Mouse (Mus musculus) heart, embryonic 14.5 days (tissue): ENCODE measurements around the gene Kbtbd12. TPM values are rescaled to one million over a fixed set of nuclear protein-coding genes. Genes with fewer than 3 reads are reported as not detected.

Source experiments
- ATAC-seq: fragments of 200-750 bp; cut with Nextera tagmentation; 2 replicates; pipeline ENCODE4 v1.8.0; 2017; ENCODE audit warnings: low read depth, moderate TSS enrichment; ENCODE audit not compliant: insufficient number of reproducible peaks, insufficient read depth, low FRiP score
- H3K27ac ChIP-seq, 2 experiments: fragments of 200-500 bp in 1 of 2; fragments of 300-500 bp in 1 of 2; sonication (generic) in 1 of 2; replicated peaks in 1 of 2; 2 replicates each; pipeline ENCODE4 v1.5.1; 2012 to 2014; ENCODE audit warnings: low read depth in 2 of 2, low read length in 2 of 2, control low read depth in 1 of 2, mild to moderate bottlenecking in 1 of 2, mixed read lengths in 1 of 2; ENCODE audit not compliant: control insufficient read depth in 1 of 2, insufficient read depth in 1 of 2
- H3K27me3 ChIP-seq: fragments of 300-500 bp; sonication (generic); 2 replicates; pipeline ENCODE4 v1.6.1; 2014; ENCODE audit warnings: mild to moderate bottlenecking, low read length, control low read depth; ENCODE audit not compliant: control insufficient read depth, insufficient read depth
- H3K36me3 ChIP-seq: fragments of 300-500 bp; sonication (generic); 2 replicates; pipeline ENCODE4 v1.6.1; 2014; ENCODE audit warnings: mild to moderate bottlenecking, control low read depth, low read length, mixed read lengths; ENCODE audit not compliant: control insufficient read depth, insufficient read depth
- H3K4me1 ChIP-seq, 2 experiments: fragments of 200-500 bp in 1 of 2; fragments of 300-500 bp in 1 of 2; sonication (generic) in 1 of 2; 2 replicates each; pipeline ENCODE4 v1.6.1; 2012 to 2014; ENCODE audit warnings: low read length in 2 of 2, control low read depth in 1 of 2, mixed read lengths in 1 of 2; ENCODE audit not compliant: control insufficient read depth in 2 of 2, insufficient read depth in 2 of 2
- H3K4me2 ChIP-seq: fragments of 300-500 bp; sonication (generic); 2 replicates; pipeline ENCODE4 v1.6.1; 2014; ENCODE audit warnings: mild to moderate bottlenecking, low read length
- H3K4me3 ChIP-seq, 2 experiments: fragments of 200-500 bp in 1 of 2; fragments of 300-500 bp in 1 of 2; sonication (generic) in 1 of 2; 2 replicates each; pipeline ENCODE4 v1.5.1; 2012 to 2014; ENCODE audit warnings: low read length in 2 of 2, mild to moderate bottlenecking in 2 of 2, control low read depth in 1 of 2, low read depth in 1 of 2, moderate library complexity in 1 of 2; ENCODE audit not compliant: control insufficient read depth in 1 of 2, insufficient read depth in 1 of 2
- H3K9ac ChIP-seq: fragments of 300-500 bp; sonication (generic); 2 replicates; pipeline ENCODE4 v1.6.1; 2014; ENCODE audit warnings: mild to moderate bottlenecking, low read length
- H3K9me3 ChIP-seq: fragments of 300-500 bp; sonication (generic); 2 replicates; pipeline ENCODE4 v1.6.1; 2016; ENCODE audit warnings: low read length, control low read depth; ENCODE audit not compliant: control insufficient read depth
- WGBS: fragments of 180-500 bp; shearing (Covaris S2); extraction: QIAGEN DNeasy Blood & Tissue Kit; methylation state at CpG from one replicate; pipeline ENCODE4 v1.1.7; 2014; 5-methylcytosine and 5-hydroxymethylcytosine counted together
- polyA plus RNA-seq: library from polyadenylated mRNA; unstranded; fragments of >200 nt; fragmentation: Nextera tagmentation; extraction: Ambion mirVana; gene quantifications from 2 replicates; pipeline ENCODE4 v1.2.1, GENCODE M21; 2014

Gene Kbtbd12
- polyA plus RNA-seq, 1 experiment from 2014 or later = 22.8 TPM

DNA sequence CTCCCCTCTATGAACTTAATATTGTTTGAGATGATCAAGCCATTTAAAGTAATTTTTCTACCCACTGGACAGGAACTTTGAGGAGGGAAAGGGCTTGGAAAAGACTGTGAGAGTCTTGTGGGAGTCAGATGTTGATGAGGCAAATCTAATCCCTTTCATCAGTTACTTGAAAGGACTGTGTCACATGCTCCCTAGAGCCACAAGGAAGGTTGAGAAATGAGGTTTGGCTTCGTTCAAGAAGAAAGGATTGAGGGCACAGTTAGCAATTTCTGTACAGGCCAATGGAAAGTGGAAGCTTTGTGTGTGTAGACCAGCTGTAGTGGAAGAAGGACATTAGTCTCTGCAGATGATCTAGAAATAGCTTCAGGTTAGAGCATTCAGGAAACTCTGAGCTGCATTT, 1.2 kb upstream of the Kbtbd12 start:
- Histone ChIP-seq H3K4me2 (no peak overlapping the region), H3K9ac (no peak overlapping the region), H3K9me3 (peaks cover 7% of the 10 kb centered on the region), H3K4me3 (no peak overlapping the region), H3K4me1 (peaks cover 2 to 14% of the 10 kb centered on the region in 2 experiments), H3K36me3 (no peaks in the 10 kb centered on the region), H3K27me3 (no peaks in the 10 kb centered on the region), H3K27ac (no peak overlapping the region)
- ATAC-seq = no peak
- 33% methylated on average over 1 of the region's 1 CpGs for WGBS

DNA sequence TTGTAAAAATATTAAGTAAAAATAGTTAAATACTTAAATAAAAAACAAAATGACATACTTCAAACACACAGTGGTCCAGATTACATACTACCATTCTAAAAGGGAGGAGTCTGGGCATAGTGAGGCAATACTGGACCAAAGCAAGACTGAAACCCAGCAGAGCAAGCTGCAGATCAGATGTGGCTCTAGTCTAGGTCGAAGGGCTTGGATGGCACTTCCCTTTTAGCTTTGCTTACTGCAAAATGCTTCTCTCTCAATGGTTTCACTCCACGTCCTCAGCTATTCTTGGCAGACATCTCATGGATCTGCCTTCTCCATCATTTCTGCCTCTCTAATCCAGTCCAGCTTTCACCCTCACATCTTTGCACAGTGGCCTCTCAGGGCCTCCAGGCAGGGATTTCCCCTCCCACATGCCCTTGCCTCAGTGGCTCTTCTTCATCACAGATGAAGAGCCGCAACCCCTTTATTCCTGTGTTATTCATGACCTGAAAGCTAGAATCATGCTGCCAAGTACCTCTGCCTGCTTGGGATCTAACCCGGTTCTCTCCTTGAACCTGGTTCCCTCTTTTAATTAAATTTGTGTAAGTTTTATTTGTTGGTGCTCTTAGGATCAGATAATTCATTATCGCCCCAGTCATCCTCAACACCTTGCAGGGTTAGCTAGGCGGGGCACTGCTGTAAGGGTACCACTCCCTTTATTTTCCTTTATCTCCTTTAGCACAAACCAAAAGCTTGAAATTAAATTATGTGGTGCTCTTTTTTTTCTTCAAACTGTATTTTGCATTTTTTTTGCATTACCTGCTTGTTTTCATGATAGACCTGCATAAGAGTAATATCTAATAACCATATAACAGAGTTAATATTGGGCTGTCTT, 1.6 kb downstream of the Kbtbd12 start:
- 84% methylated on average over 6 of the region's 6 CpGs for WGBS
- Histone ChIP-seq H3K4me1 (peaks cover 2 to 14% of the 10 kb centered on the region in 2 experiments), H3K4me2 (no peak overlapping the region), H3K36me3 (no peaks in the 10 kb centered on the region), H3K27me3 (no peaks in the 10 kb centered on the region), H3K9ac (no peak overlapping the region), H3K4me3 (no peak overlapping the region), H3K9me3 (peaks cover 7% of the 10 kb centered on the region), H3K27ac (no peak overlapping the region)
- no peak for ATAC-seq

DNA sequence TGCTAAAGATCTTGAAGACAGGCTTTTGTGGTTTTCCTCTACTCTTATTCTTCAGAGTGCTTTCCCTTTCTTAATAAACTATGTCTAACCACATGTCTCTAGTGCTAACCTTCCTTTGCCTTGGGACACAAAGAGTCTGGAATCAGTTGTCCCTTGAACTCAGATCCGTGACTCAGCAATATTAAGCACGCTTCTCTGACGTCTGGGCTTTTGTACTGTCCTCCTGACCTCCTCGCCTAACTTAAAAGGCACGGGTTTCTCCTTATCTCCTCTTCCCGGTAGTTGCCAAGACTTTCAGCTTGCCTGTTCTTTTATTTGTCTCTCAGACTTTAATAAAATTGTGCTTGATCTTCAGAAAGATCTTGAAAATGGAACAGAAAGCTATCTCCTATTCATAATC, 6.5 kb downstream of the Kbtbd12 start:
- 38% methylated on average over 6 of the region's 6 CpGs for WGBS

DNA sequence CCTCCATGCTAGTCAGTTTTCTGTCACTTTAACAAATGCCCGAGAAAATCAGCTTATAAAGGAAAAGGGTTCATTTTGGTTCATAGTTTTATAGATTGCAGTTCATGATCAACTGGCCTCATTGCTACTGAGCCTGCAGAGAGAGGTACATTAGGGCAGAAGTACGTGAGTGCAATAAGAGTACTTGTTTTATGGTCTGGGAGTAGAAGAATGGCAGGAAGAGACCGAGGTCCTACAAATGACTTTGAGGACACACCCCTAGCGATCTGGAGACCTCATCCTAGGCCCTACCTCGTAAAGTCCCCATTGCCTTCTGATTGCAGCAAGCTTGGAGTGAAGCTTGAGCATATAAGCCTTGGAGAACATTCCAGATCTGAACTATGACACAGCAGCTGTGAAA, 7.2 kb downstream of the Kbtbd12 start:
- ATAC-seq = no peak
- H3K4me1 ChIP-seq = peaks cover 2 to 14% of the 10 kb centered on the region in 2 experiments; a peak in 3 of 4 replicates
- no peaks in the 10 kb centered on the region for H3K36me3 ChIP-seq
- no peak overlapping the region for H3K9ac ChIP-seq
- WGBS = 72% methylated on average over 5 of the region's 5 CpGs
- no peaks in the 10 kb centered on the region for H3K27me3 ChIP-seq
- H3K4me3 ChIP-seq = no peak overlapping the region
- no peak overlapping the region for H3K27ac ChIP-seq
- no peak overlapping the region for H3K4me2 ChIP-seq
- no peaks in the 10 kb centered on the region for H3K9me3 ChIP-seq

More for the DNA sequence above, 6.5 kb downstream of the Kbtbd12 start:
- no peaks in the 10 kb centered on the region for H3K9me3 ChIP-seq
- peaks cover 0 to 7% of the 10 kb centered on the region in 2 experiments; a peak in 2 of 4 replicates for H3K4me1 ChIP-seq
- no peak overlapping the region for H3K4me3 ChIP-seq
- H3K4me2 ChIP-seq = no peak overlapping the region
- no peak overlapping the region for H3K9ac ChIP-seq
- H3K27ac ChIP-seq = no peak overlapping the region
- H3K36me3 ChIP-seq = no peaks in the 10 kb centered on the region
- H3K27me3 ChIP-seq = no peaks in the 10 kb centered on the region
- no peak for ATAC-seq

DNA sequence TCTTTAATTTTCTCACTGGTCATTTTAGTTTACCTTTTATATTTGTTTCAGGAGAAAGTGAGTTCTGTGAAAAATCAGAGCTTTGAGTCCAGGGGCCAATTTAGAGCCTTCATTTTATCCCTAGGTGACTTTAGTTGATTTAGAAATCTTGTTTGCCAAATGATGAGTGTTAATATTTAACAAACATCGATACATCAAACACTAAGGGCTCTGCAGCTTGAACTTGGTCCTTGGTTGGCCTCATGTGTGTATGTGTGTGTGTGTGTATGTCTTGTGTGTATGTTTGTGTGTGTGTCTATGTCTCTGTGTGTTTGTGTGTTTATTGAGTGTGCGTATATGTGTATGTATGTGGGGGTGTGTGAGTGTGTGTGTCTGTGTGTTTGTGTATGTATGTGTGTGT, 7.9 kb downstream of the Kbtbd12 start:
- H3K9me3 ChIP-seq = no peaks in the 10 kb centered on the region
- H3K4me3 ChIP-seq = no peak overlapping the region
- 91% methylated on average over 2 of the region's 2 CpGs for WGBS
- peaks cover 3 to 15% of the 10 kb centered on the region in 2 experiments; a peak in 3 of 4 replicates for H3K4me1 ChIP-seq
- H3K4me2 ChIP-seq = no peak overlapping the region
- H3K27me3 ChIP-seq = no peaks in the 10 kb centered on the region
- no peak for ATAC-seq
- H3K27ac ChIP-seq = no peak overlapping the region
- no peak overlapping the region for H3K9ac ChIP-seq
- H3K36me3 ChIP-seq = no peaks in the 10 kb centered on the region

DNA sequence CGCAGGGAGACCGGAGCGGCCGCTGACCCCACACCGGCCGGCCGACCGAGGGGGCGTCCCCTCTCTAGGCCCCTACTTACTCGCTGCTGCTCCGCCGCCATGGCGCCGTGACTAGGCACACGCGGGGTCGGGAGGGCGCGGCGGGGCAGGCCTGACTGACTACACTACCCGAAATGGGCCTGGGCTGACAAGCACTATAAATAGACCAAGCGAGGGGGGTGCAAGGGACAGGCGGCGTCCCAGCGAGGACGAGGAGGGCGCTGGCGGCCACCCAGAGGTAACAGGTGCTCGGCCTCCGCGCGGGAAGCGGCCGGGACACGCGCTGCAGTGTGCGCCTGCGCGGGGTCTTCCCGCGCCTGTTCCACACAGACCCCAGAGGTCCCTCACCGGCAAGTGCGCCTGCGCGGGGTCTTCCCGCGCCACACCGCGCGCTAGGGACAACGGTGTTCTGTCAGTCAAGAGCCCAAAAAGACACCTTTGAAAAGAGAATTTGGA, 10.4 kb downstream of the Kbtbd12 start:
- H3K9me3 ChIP-seq = no peaks in the 10 kb centered on the region
- peak overlapping the region; percentile 89 to 90 for H3K27ac ChIP-seq
- H3K9ac ChIP-seq = peak overlapping the region; percentile 79
- peak overlapping the region; percentile 48 to 55 for H3K4me3 ChIP-seq
- peaks cover 3 to 15% of the 10 kb centered on the region in 2 experiments; a peak in 3 of 4 replicates for H3K4me1 ChIP-seq
- ATAC-seq = peak; percentile 97
- H3K27me3 ChIP-seq = no peaks in the 10 kb centered on the region
- H3K4me2 ChIP-seq = peak overlapping the region; percentile 77
- H3K36me3 ChIP-seq = no peaks in the 10 kb centered on the region
- under 1% methylated on average over 50 of the region's 51 CpGs for WGBS

DNA sequence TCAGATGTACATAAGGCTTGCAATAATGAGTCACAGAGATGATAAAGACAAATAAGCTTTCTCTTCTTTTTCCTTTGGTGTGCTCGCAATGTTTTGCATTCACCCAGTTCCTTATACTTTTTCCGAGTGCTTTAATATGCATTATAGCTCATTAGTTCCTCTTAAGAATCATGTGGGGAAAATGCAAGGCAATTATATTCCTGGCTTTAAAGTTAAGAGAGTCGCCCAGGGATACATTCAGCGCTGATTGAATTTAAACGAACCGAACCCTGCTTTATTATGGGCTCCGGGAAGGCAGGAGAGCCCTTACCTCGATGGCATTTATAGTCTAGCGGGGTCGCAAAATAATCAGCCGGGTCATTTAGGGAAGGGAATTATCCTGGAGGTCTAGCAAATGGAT, 10.8 kb downstream of the Kbtbd12 start:
- Histone ChIP-seq H3K9me3 (no peaks in the 10 kb centered on the region), H3K27ac (peak overlapping the region; percentile 89 to 90), H3K36me3 (no peaks in the 10 kb centered on the region), H3K9ac (peak overlapping the region; percentile 79), H3K4me1 (peaks cover 3 to 16% of the 10 kb centered on the region in 2 experiments; a peak in 3 of 4 replicates), H3K27me3 (no peaks in the 10 kb centered on the region), H3K4me2 (peak overlapping the region; percentile 77), H3K4me3 (peak overlapping the region; percentile 48 to 55)
- no peak for ATAC-seq
- WGBS = 19% methylated on average over 11 of the region's 11 CpGs
